Mouse (Mus musculus): Measurements from ENCODE around the gene Itgav.

- TF ChIP-seq CTCF (conservative IDR thresholded peaks at IDR 0.05; ENCODE audit: low read length) (no peak), POU5F1 (IDR thresholded peaks at IDR 0.05; ENCODE audit: borderline replicate concordance, low read length) (no peak), NANOG (IDR thresholded peaks at IDR 0.05; ENCODE audit: borderline replicate concordance, low read length) (no peak)
Measured at GRCm38 (mm10) chr2:83766878-83767277, 42.7 kb downstream of the Itgav start.

All from E14TG2a.4 (cell line).